Mouse (Mus musculus) c-Kit-positive CD71-positive TER-119-negative erythroid progenitor cells, embryonic 14.5 days (primary cell): ENCODE results near the gene Tmem239.

ENCODE experiments used
- DNase-seq: peaks from one replicate; pipeline ENCODE4 v3.0.0-alpha.2; 2013; ENCODE audit warnings: low read depth

The Tmem239 gene

DNA sequence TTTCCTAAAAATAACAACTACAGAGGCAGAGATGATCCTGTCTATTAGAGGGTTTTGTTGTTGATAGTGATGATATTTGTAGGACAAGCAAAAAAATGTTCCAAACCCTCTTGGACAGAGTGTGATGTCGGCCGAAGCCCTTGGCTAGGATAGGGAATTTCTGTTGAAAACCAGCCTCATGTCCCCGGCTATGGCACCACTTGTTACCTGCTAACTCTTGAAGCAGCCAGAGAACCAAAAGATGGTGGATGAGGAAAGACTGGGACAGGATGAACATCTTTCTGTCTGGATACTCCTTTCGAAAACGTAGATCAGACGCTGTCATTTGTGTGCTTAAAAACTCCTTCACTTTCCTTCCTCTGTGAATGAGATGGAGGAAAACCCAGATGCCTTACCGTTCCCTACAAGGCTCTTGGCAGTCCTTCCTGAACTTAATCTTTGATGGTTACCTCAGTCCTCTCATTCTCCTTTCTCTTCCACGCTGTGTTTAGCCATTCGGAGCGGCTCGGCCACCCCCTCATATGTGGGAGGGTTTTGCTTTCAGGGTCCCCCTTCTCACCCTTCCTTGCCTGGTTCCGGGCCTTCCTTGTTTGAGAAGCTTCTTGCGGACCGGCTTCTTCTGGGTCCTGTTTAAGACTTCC lies 44.9 kb downstream of the Tmem239 start:
- DNase-seq: no peak

DNA sequence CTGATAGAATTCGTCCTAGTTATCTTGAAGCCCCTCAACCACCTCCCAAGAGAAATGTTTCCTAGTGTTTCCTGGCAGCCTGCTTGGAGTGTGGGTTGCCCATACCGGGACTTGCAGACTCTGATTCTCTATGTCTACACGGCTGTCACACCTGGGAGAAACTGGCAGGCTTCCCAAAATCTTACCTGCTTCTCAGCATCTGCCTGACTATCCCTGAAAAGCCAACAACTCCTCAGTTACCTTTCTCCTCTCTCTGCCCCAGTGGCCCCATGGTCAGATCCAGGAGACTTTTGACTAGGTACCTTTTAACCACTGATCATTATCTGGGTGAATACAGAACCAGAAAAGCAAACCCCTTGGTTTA lies 45.4 kb downstream of the Tmem239 start:
- DNase-seq: no peak

DNA sequence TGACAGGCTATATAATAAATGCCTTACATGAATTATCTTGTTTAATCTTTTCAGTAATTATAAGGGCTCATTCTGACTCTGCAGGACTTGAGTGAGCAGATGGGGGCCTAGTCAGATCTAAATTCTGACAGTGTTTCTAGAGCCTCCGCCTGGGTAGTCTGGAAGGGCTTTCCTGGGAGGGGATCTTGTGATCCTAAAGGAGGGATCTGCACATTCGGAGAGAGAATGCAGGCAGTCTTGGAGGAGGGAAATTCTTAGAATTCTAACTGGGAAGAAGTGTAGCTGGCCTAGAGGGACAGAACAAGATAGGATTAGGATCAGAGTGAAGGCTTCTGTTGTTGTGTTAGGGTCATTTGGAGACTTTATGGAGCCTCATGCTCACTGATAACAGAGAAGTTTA lies 46.0 kb downstream of the Tmem239 start:
- DNase-seq: no peak

DNA sequence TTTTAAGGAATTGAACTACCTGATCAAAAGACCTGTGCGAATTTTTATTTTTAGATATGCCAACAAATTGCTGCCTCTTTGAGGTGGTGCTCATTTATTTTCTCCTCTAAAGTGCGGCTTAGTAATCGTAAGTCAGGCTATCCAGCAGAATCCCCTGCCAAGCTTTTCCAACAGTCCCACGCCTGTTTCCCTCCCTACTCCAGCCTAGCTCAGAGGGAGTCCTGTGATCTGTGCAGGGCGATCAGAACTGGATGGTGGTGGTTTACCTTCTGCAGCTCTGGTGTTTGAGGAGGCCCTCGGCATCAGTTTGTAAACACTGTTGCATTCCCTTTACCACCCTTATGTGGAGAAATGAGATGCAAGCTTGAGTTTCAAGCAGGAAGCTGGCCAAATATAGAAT lies 47.1 kb downstream of the Tmem239 start:
- DNase-seq: no peak

DNA sequence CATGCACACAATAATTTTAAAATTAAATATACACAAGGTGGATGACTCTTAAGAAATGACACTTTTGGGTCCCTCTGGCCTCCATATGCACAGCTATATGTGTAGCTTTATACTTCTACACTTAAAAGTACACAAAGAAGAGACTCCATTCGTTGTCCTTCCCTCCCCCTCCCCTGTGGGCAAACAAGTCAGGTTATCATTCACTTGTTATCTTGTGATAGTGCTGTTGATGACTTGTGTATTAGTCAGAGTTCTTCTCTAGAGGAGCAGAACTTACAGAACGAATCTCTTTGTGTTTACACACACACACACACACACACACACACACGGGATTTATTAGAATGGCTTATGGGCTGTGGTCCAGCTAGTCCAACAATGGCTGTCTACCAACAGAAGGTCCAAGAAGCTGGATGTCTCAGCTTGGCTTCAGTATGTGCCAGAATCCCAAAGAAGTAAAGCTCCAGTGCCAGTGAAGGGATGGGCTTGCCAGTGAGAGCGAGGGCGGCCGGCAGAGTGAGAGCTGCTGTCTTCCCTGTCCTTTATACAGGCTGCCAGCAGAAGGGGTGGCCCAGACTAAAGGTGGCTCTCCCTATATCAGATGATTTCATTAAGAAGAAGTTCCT lies 48.6 kb downstream of the Tmem239 start:
- DNase-seq: no peak
